Comparison of ENCODE assay signal across 22 mouse cellular contexts in genomic region chr2:32512592-32512991, GRCm38 (mm10).
"Had no signal": no experiment of that assay in that cellular context is flagged by ENCODE, and none has a peak within 500 bp of the region (broad histone marks: within the 10 kb centered on the region; RNA-seq: fewer than 3 reads in every experiment).

No protein-coding gene starts in this region.

- H3K27ac ChIP-seq: heart, adult 2 months; heart, embryonic 13.5 days; heart, embryonic 15.5 days; hindbrain, embryonic 13.5 days; hindbrain, embryonic 15.5 days; hindbrain, postnatal 0 days; intestine, embryonic 15.5 days; layer of hippocampus, adult 2 months; left cerebral cortex, adult 2 months; limb, embryonic 10.5 days; limb, embryonic 12.5 days; liver, embryonic 13.5 days had no signal

- H3K4me3 ChIP-seq: heart, adult 2 months; heart, embryonic 13.5 days; heart, embryonic 15.5 days; hindbrain, embryonic 13.5 days; hindbrain, embryonic 15.5 days; intestine, embryonic 15.5 days; layer of hippocampus, adult 2 months; left cerebral cortex, adult 2 months; limb, embryonic 10.5 days; limb, embryonic 12.5 days; liver, embryonic 13.5 days had no signal

- H3K4me1 ChIP-seq: hindbrain, embryonic 13.5 days; hindbrain, embryonic 15.5 days had no signal

- H3K27me3 ChIP-seq: heart, embryonic 13.5 days; heart, embryonic 15.5 days; hindbrain, embryonic 13.5 days; hindbrain, embryonic 15.5 days; intestine, embryonic 15.5 days; limb, embryonic 12.5 days; liver, embryonic 13.5 days had no signal

- DNase-seq: gastrocnemius, postnatal 14 days; gastrocnemius, postnatal 36 days; heart, adult 11 months; heart, adult 2 months; heart, postnatal 14 days; heart, postnatal 36 days; kidney, adult 18-20 months; kidney, adult 8-10 months; kidney, postnatal 10 days; kidney, postnatal 4 days; liver; liver, embryonic 13.5 days had no signal

- H3K9me3 ChIP-seq: heart, embryonic 13.5 days; heart, embryonic 15.5 days; hindbrain, embryonic 13.5 days; hindbrain, embryonic 15.5 days; intestine, embryonic 15.5 days; limb, embryonic 10.5 days; limb, embryonic 12.5 days; liver, embryonic 13.5 days had no signal

- H3K36me3 ChIP-seq: heart, embryonic 13.5 days; heart, embryonic 15.5 days; hindbrain, embryonic 13.5 days; hindbrain, embryonic 15.5 days; intestine, embryonic 15.5 days; limb, embryonic 10.5 days; limb, embryonic 12.5 days; liver, embryonic 13.5 days had no signal
